Mouse (Mus musculus) cerebellum, adult 18-20 months (tissue): ENCODE measurements around the gene Uspl1.

Experiments used
- DNase-seq, 2 experiments: peaks; one replicate each; pipeline ENCODE4 v3.0.0; 2021

Gene Uspl1

DNA sequence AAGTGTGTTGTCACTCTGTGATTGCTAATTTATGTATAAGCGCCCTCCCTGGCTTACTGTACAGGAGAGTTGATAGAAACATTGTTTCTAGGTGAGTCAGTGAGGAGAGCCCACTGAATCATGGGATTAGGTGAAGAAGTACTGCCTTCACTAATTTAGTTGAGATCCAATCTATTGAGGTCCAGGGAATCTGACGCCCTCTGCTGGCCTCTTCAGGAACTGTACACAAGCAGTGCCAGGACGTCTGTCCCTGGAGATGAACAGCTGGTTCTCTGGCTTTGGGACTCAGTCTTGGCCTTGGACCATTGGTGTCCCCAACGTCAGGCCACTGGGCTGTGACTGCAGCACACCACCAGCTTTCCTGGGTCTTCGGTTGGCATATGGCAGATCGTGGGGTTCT lies 77.7 kb downstream of the Uspl1 start:
- DNase-seq, result no peak

DNA sequence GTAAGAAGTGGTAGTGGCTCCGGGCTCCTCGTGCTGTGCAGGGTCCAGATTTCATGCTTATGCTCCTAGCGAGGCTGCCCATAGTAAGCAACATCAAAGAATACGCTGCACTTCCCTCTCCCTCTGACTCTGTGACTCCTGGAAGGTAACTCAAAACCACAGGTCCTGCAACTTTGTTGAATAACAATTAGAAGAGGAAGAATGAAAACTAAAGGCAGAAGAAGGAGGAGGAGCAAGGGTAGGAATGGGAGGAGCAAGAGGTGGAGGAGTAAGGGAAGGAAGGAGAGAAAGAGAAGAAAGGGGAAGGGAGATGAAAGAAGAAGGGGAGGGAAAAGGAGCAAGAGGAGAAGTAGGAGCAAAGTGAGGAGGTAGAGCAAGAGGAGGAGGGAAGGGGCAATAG lies 80.3 kb downstream of the Uspl1 start, which contains the start of gene Alox5ap:
TSS of gene Alox5ap (plus strand) at position 363 of the 400 bp plus-strand sequence.
- no peak for DNase-seq

DNA sequence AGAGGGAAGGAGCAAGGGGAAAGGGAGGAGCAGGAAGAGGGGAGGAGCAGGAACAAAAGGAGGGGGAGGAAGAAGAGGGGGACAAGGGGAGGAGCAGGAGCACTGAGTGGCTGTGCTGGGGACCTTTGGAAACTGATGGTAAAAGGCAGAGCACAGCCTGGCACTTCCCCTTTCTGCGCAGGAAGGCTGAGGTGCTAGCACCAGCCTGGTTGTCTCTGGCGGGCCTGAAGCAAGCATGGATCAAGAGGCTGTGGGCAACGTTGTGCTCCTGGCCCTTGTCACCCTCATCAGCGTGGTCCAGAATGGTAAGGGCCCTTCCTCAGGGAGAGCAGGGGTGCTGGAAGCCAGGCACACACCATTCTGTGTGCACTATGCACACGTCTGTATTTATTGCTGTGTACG lies 80.7 kb downstream of the Uspl1 start:
- no peak for DNase-seq
